In genomic region chr8:90058631-90059166, GRCm38 (mm10) we compare ENCODE assay signal across 13 mouse cellular contexts.
DNase-seq lines count a peak whose midpoint lies in the region; ATAC-seq and TF ChIP-seq lines count a peak whose summit lies in the region.
"Had no signal": no experiment of that assay in that cellular context is flagged by ENCODE, and none has a peak within 500 bp of the region (broad histone marks: within the 10 kb centered on the region; RNA-seq: fewer than 3 reads in every experiment).

No protein-coding gene starts in this region.

- no peak for TF ChIP-seq EP300 in stomach, postnatal 0 days (optimal IDR thresholded peaks at IDR 0.05)

- no peak for ATAC-seq in midbrain, embryonic 16.5 days
- no peak for ATAC-seq in midbrain, embryonic 11.5 days (ENCODE audit: low FRiP score)
- ATAC-seq in forebrain, embryonic 16.5 days, result peak; percentile 68; the same call in 1 of the 2 replicates
- peak; percentile 88 for ATAC-seq in kidney, embryonic 16.5 days (ENCODE audit: low FRiP score, low TSS enrichment)
- ATAC-seq in stomach, postnatal 0 days (ENCODE audit: low FRiP score, low TSS enrichment), result peak; percentile 89
- ATAC-seq in monocyte, adult 5-6 weeks (replicated peaks; ENCODE audit: insufficient number of reproducible peaks, low FRiP score, low TSS enrichment, poor library complexity, severe bottlenecking), result no peak
- ATAC-seq: intestine, postnatal 0 days; liver, embryonic 12.5 days had no signal

- no peaks in the 10 kb centered on the region for H3K9me3 ChIP-seq in midbrain, embryonic 16.5 days (replicated peaks; ENCODE audit: control insufficient read depth, low read length, poor library complexity, severe bottlenecking)
- H3K9me3 ChIP-seq in midbrain, embryonic 11.5 days (ENCODE audit: control insufficient read depth, low read length), result no peaks in the 10 kb centered on the region
- no peaks in the 10 kb centered on the region for H3K9me3 ChIP-seq in forebrain, embryonic 16.5 days (ENCODE audit: control insufficient read depth, low read length)
- no peaks in the 10 kb centered on the region for H3K9me3 ChIP-seq in kidney, embryonic 16.5 days (ENCODE audit: low read length)
- H3K9me3 ChIP-seq in stomach, postnatal 0 days (ENCODE audit: control insufficient read depth, low read length), result no peaks in the 10 kb centered on the region
- H3K9me3 ChIP-seq: liver, embryonic 12.5 days had no signal

- H3K36me3 ChIP-seq in midbrain, embryonic 16.5 days (ENCODE audit: control insufficient read depth, insufficient read depth, low read length), result no peaks in the 10 kb centered on the region
- no peaks in the 10 kb centered on the region for H3K36me3 ChIP-seq in midbrain, embryonic 11.5 days (ENCODE audit: control insufficient read depth, insufficient read depth, low read length)
- H3K36me3 ChIP-seq in forebrain, embryonic 16.5 days (ENCODE audit: control insufficient read depth, insufficient read depth), result no peaks in the 10 kb centered on the region
- H3K36me3 ChIP-seq in kidney, embryonic 16.5 days (ENCODE audit: insufficient read depth, low read length), result no peaks in the 10 kb centered on the region
- no peaks in the 10 kb centered on the region for H3K36me3 ChIP-seq in stomach, postnatal 0 days (ENCODE audit: control insufficient read depth, insufficient read depth, low read length)
- H3K36me3 ChIP-seq: liver, embryonic 12.5 days had no signal

- TF ChIP-seq CTCF in stomach, postnatal 0 days (IDR thresholded peaks at IDR 0.05; ENCODE audit: low read depth), result no peak

- peak overlapping the region; percentile 34; the same call in 1 of the 2 replicates for H3K27ac ChIP-seq in midbrain, embryonic 16.5 days (ENCODE audit: low read length)
- no peak overlapping the region for H3K27ac ChIP-seq in midbrain, embryonic 11.5 days (ENCODE audit: low read depth, low read length)
- peak overlapping the region; percentile 56; the same call in 1 of the 2 replicates for H3K27ac ChIP-seq in forebrain, embryonic 16.5 days (ENCODE audit: low read length)
- H3K27ac ChIP-seq in kidney, embryonic 16.5 days (ENCODE audit: low read length), result peak overlapping the region; percentile 88
- H3K27ac ChIP-seq in stomach, postnatal 0 days (replicated peaks), result no peak overlapping the region; the same call in 1 of the 2 replicates
- H3K27ac ChIP-seq: liver, embryonic 12.5 days had no signal

- no peaks in the 10 kb centered on the region for H3K4me1 ChIP-seq in midbrain, embryonic 16.5 days (ENCODE audit: control insufficient read depth, insufficient read depth, low read length)
- no peaks in the 10 kb centered on the region for H3K4me1 ChIP-seq in midbrain, embryonic 11.5 days (ENCODE audit: control insufficient read depth, insufficient read depth, low read length)
- H3K4me1 ChIP-seq in forebrain, embryonic 16.5 days (replicated peaks; ENCODE audit: control insufficient read depth, insufficient read depth, low read length), result peaks cover 10% of the 10 kb centered on the region; the same call in 1 of the 2 replicates
- H3K4me1 ChIP-seq in kidney, embryonic 16.5 days (ENCODE audit: insufficient read depth, low read length), result 0 out of 2 replicates have a peak, but pooled peaks cover 3% of the 10 kb centered on the region
- no peaks in the 10 kb centered on the region for H3K4me1 ChIP-seq in stomach, postnatal 0 days (replicated peaks; ENCODE audit: control insufficient read depth, insufficient read depth)
- H3K4me1 ChIP-seq: liver, embryonic 12.5 days had no signal

- H3K4me3 ChIP-seq in midbrain, embryonic 16.5 days (ENCODE audit: low read depth, low read length), result no peak overlapping the region
- no peak overlapping the region for H3K4me3 ChIP-seq in midbrain, embryonic 11.5 days (ENCODE audit: low read depth, low read length)
- H3K4me3 ChIP-seq in forebrain, embryonic 16.5 days (replicated peaks; ENCODE audit: low read length), result no peak overlapping the region
- no peak overlapping the region for H3K4me3 ChIP-seq in kidney, embryonic 16.5 days (ENCODE audit: low read length)
- no peak overlapping the region for H3K4me3 ChIP-seq in stomach, postnatal 0 days (ENCODE audit: low read depth, low read length)
- H3K4me3 ChIP-seq: erythroblast, embryonic 14.5 days; liver, embryonic 12.5 days had no signal

- 60% methylated on average over 9 of the region's 9 CpGs for WGBS in midbrain, embryonic 16.5 days
- WGBS in midbrain, embryonic 11.5 days, result 74% methylated on average over 9 of the region's 9 CpGs
- WGBS in forebrain, embryonic 16.5 days, result 28% methylated on average over 9 of the region's 9 CpGs
- WGBS in kidney, embryonic 16.5 days, result 65% methylated on average over 9 of the region's 9 CpGs
- WGBS in stomach, postnatal 0 days, result 60% methylated on average over 9 of the region's 9 CpGs

- DNase-seq in midbrain, embryonic 11.5 days (ENCODE audit: low spot score, missing footprints), result no peak
- peak; percentile 62 for DNase-seq in stomach, postnatal 0 days (ENCODE audit: low spot score)
- DNase-seq in natural killer cell, adult 2 months (ENCODE audit: low spot score in 2 of 2), result no peak
- DNase-seq: adrenal gland, adult 2 months; gastrocnemius, postnatal 14 days had no signal

- no peak overlapping the region for H3K4me2 ChIP-seq in midbrain, embryonic 16.5 days (ENCODE audit: low read length)
- H3K4me2 ChIP-seq in midbrain, embryonic 11.5 days, result no peak overlapping the region
- no peak overlapping the region for H3K4me2 ChIP-seq in forebrain, embryonic 16.5 days (ENCODE audit: low read length)
- H3K4me2 ChIP-seq in kidney, embryonic 16.5 days (replicated peaks; ENCODE audit: low read depth, low read length), result no peak overlapping the region
- H3K4me2 ChIP-seq in stomach, postnatal 0 days (replicated peaks; ENCODE audit: low read depth), result no peak overlapping the region
- H3K4me2 ChIP-seq: liver, embryonic 12.5 days had no signal

- no peaks in the 10 kb centered on the region for H3K27me3 ChIP-seq in midbrain, embryonic 16.5 days (ENCODE audit: control insufficient read depth, insufficient read depth, low read depth, low read length)
- H3K27me3 ChIP-seq in midbrain, embryonic 11.5 days (ENCODE audit: control insufficient read depth, insufficient read depth, low read length), result no peaks in the 10 kb centered on the region
- H3K27me3 ChIP-seq in forebrain, embryonic 16.5 days (replicated peaks; ENCODE audit: control insufficient read depth, insufficient read depth, low read length), result no peaks in the 10 kb centered on the region
- H3K27me3 ChIP-seq in kidney, embryonic 16.5 days (ENCODE audit: insufficient read depth, low read length), result no peaks in the 10 kb centered on the region
- no peaks in the 10 kb centered on the region for H3K27me3 ChIP-seq in stomach, postnatal 0 days (ENCODE audit: control insufficient read depth, insufficient read depth, low read length)
- H3K27me3 ChIP-seq: CH12.LX; liver, embryonic 12.5 days had no signal

- H3K9ac ChIP-seq in midbrain, embryonic 16.5 days (ENCODE audit: low read depth, low read length), result no peak overlapping the region
- H3K9ac ChIP-seq in midbrain, embryonic 11.5 days (ENCODE audit: low read length), result no peak overlapping the region
- no peak overlapping the region for H3K9ac ChIP-seq in forebrain, embryonic 16.5 days (replicated peaks; ENCODE audit: low read depth, low read length)
- no peak overlapping the region for H3K9ac ChIP-seq in kidney, embryonic 16.5 days (replicated peaks; ENCODE audit: low read length)
- H3K9ac ChIP-seq in stomach, postnatal 0 days (ENCODE audit: low read length), result no peak overlapping the region
- H3K9ac ChIP-seq: liver, embryonic 12.5 days had no signal

Comparison
In these comparisons a context has a peak if more than half of its experiments do, and no peak if none do; other contexts are left out.
1. H3K27ac ChIP-seq: peak in midbrain, embryonic 16.5 days (single experiment), forebrain, embryonic 16.5 days (single experiment) and kidney, embryonic 16.5 days (single experiment); none in midbrain, embryonic 11.5 days (single experiment) and stomach, postnatal 0 days (single experiment).
2. ATAC-seq: peak in forebrain, embryonic 16.5 days (single experiment), kidney, embryonic 16.5 days (single experiment) and stomach, postnatal 0 days (single experiment); none in midbrain, embryonic 16.5 days (single experiment), midbrain, embryonic 11.5 days (single experiment) and monocyte, adult 5-6 weeks (single experiment).